Mouse (Mus musculus) natural killer cell, adult 2 months (primary cell): Measurements from ENCODE around the gene Rapgef2.

ENCODE experiments used
- DNase-seq, 2 experiments: peaks; one replicate each; pipeline ENCODE4 v3.0.0; 2022; ENCODE audit warnings: low spot score in 2 of 2

Rapgef2 gene

GRCm38 (mm10) chr3:79028153-79028878 lies 258.0 kb downstream of the Rapgef2 start:
- DNase-seq = no peak

GRCm38 (mm10) chr3:79025983-79026382 lies 260.3 kb downstream of the Rapgef2 start:
- DNase-seq = no peak

- no peak for DNase-seq
Observed at GRCm38 (mm10) chr3:79023735-79024328, 262.5 kb downstream of the Rapgef2 start.

GRCm38 (mm10) chr3:79022690-79023089 lies 263.6 kb downstream of the Rapgef2 start:
- no peak for DNase-seq

- no peak for DNase-seq
Observed at GRCm38 (mm10) chr3:79017440-79017839, 268.9 kb downstream of the Rapgef2 start.

GRCm38 (mm10) chr3:79016830-79017229 lies 269.5 kb downstream of the Rapgef2 start:
- DNase-seq = no peak

GRCm38 (mm10) chr3:79015621-79016474 lies 270.5 kb downstream of the Rapgef2 start:
- DNase-seq = no peak
